Mouse (Mus musculus): Measurements from ENCODE around the gene Sergef.

The Sergef gene

GRCm38 (mm10) chr7:46400346-46400745 lies 239.3 kb downstream of the Sergef start:
- DNase-seq, result no peak

GRCm38 (mm10) chr7:46399676-46400075 lies 239.9 kb downstream of the Sergef start:
- DNase-seq, result no peak

- no peak for DNase-seq
Observed at GRCm38 (mm10) chr7:46398612-46399011, 241.0 kb downstream of the Sergef start.

- no peak for DNase-seq
Observed at GRCm38 (mm10) chr7:46397732-46398333, 241.8 kb downstream of the Sergef start.

- no peak for DNase-seq
Observed at GRCm38 (mm10) chr7:46396928-46397731, 242.5 kb downstream of the Sergef start.

GRCm38 (mm10) chr7:46396231-46396927 lies 243.2 kb downstream of the Sergef start, which contains the start of gene Kcnc1:
Gene Kcnc1, plus strand, starts transcription at chr7:46396497.
- peak; percentile 92 for DNase-seq

GRCm38 (mm10) chr7:46395571-46395970 lies 244.0 kb downstream of the Sergef start:
- DNase-seq, result no peak

- DNase-seq, result no peak
Observed at GRCm38 (mm10) chr7:46394933-46395332, 244.7 kb downstream of the Sergef start.

GRCm38 (mm10) chr7:46393718-46394511 lies 245.7 kb downstream of the Sergef start:
- no peak for DNase-seq

All from kidney, postnatal 10 days (tissue).